Mouse (Mus musculus) fibroblast of lung, adult 2 months (primary cell): ENCODE results near the gene Awat2.
"Not testable (repeated sequence)": the region's sequence is repeated elsewhere in the genome, so short reads cannot be mapped to it uniquely, and the experiment has no call there.

Experiments
- DNase-seq: peaks from one replicate; pipeline ENCODE4 v3.0.0-alpha.2; 2011; ENCODE audit warnings: low read depth

Awat2 gene

GRCm38 (mm10) chrX:100442617-100443016 lies at the start of gene Awat2:
Gene Awat2 (minus strand): TSS chrX:100442717.
- DNase-seq: not testable (repeated sequence)

GRCm38 (mm10) chrX:100480317-100480716 lies 37.8 kb upstream of the Awat2 start:
- no peak for DNase-seq

- no peak for DNase-seq
Observed at GRCm38 (mm10) chrX:100475569-100476223, 33.2 kb upstream of the Awat2 start.

GRCm38 (mm10) chrX:100471491-100471890 lies 29.0 kb upstream of the Awat2 start:
- no peak for DNase-seq

- no peak for DNase-seq
Observed at GRCm38 (mm10) chrX:100470126-100470525, 27.6 kb upstream of the Awat2 start.

GRCm38 (mm10) chrX:100468047-100468446 lies 25.5 kb upstream of the Awat2 start:
- DNase-seq: no peak

- DNase-seq: no peak
Observed at GRCm38 (mm10) chrX:100443532-100443931, 1.0 kb upstream of the Awat2 start.

GRCm38 (mm10) chrX:100432311-100432710 lies 10.2 kb downstream of the Awat2 start:
- no peak for DNase-seq

- DNase-seq: no peak
Observed at GRCm38 (mm10) chrX:100428693-100429092, 13.8 kb downstream of the Awat2 start, which contains the start of gene Otud6a. Gene Otud6a (plus strand): TSS chrX:100429013.

- DNase-seq: no peak
Observed at GRCm38 (mm10) chrX:100409245-100409644, 33.3 kb downstream of the Awat2 start.

GRCm38 (mm10) chrX:100401657-100402056 lies 40.9 kb downstream of the Awat2 start:
- DNase-seq: no peak

- no peak for DNase-seq
Observed at GRCm38 (mm10) chrX:100400900-100401299, 41.6 kb downstream of the Awat2 start.

GRCm38 (mm10) chrX:100395026-100395425 lies 47.5 kb downstream of the Awat2 start:
- no peak for DNase-seq

GRCm38 (mm10) chrX:100394223-100394861 lies 48.2 kb downstream of the Awat2 start:
- no peak for DNase-seq

GRCm38 (mm10) chrX:100392304-100392703 lies 50.2 kb downstream of the Awat2 start:
- DNase-seq: no peak

- DNase-seq: no peak
Observed at GRCm38 (mm10) chrX:100389887-100390286, 52.6 kb downstream of the Awat2 start.

- DNase-seq: no peak
Observed at GRCm38 (mm10) chrX:100356974-100357373, 85.5 kb downstream of the Awat2 start.
